Mouse (Mus musculus) bone marrow, adult 2 months (tissue): ENCODE data around the gene Myh14.

Source experiments
- CTCF ChIP-seq: fragments of 200-500 bp; IDR thresholded peaks from 2 replicates; pipeline ENCODE4 v1.5.1; 2011; ENCODE audit warnings: low read length, control low read depth; ENCODE audit not compliant: control insufficient read depth, insufficient read depth
- POLR2A ChIP-seq: fragments of 200-500 bp; IDR thresholded peaks from 2 replicates; pipeline ENCODE4 v1.6.1; 2011; ENCODE audit warnings: low read depth, mild to moderate bottlenecking, control low read depth, low read length, borderline replicate concordance; ENCODE audit not compliant: control insufficient read depth

DNA sequence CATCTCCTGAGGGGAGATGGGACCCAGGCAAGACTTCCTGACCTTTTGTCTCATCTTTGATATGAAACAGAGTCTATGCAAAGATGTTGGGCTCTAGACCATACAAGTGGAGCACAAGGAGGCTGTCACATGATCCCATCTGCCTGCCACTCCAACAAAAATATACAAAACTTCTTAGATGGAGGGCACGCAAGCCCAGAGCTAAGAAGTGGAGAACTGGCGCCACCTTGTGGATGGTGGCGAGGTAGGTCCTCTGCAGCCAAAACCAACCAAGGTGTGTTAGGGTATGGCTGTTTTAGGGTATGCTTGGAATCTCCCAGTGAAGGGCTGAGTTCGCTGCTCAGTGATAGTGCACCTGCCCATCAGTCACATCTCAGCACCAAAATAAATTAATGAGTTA lies 20.7 kb downstream of the Myh14 start:
- TF ChIP-seq POLR2A (no peak), CTCF (peak; percentile 85)
